ENCODE assay signal across 8 mouse cellular contexts in genomic region chr15:80977620-80978334, GRCm38 (mm10). TPM values are rescaled to one million over a fixed set of nuclear protein-coding genes. Genes with fewer than 3 reads are reported as not detected.
DNase-seq lines count a peak whose midpoint lies in the region; ATAC-seq lines count a peak whose summit lies in the region.

Gene Sgsm3 (plus strand): TSS chr15:80977765.

- H3K4me2 ChIP-seq in hindbrain, embryonic 11.5 days (replicated peaks; ENCODE audit: low read depth, low read length) = peak within 1 kb of the TSS; percentile 88

- H3K27me3 ChIP-seq in hindbrain, embryonic 11.5 days (ENCODE audit: control insufficient read depth, insufficient read depth, low read length) = no peaks in the 10 kb centered on the region

- no peaks in the 10 kb centered on the region for H3K9me3 ChIP-seq in hindbrain, embryonic 11.5 days (ENCODE audit: control insufficient read depth, low read length)

- DNase-seq in MN1 (ENCODE audit: low spot score) = peak; percentile 95
- DNase-seq in cerebellum, adult 9-10 months = peak; percentile 90
- peak; percentile 55 to 88 for DNase-seq in frontal cortex, adult 2 months (ENCODE audit: extremely low spot score in 1 of 2, low spot score in 1 of 2)
- peak; percentile 92 for DNase-seq in hindbrain, embryonic 11.5 days (ENCODE audit: low spot score)
- peak; percentile 82 to 90 for DNase-seq in layer of hippocampus, postnatal 10 days (ENCODE audit: low spot score in 2 of 2)
- DNase-seq in lung, postnatal 10 days = peak; percentile 89
- peak; percentile 86 for DNase-seq in ovary, postnatal 36 days (ENCODE audit: low spot score)
- DNase-seq in thymus, postnatal 25 days = peak; percentile 86

- H3K9ac ChIP-seq in hindbrain, embryonic 11.5 days (ENCODE audit: low read depth, low read length) = peak within 1 kb of the TSS; percentile 62; the same call in 1 of the 2 replicates

- ATAC-seq in hindbrain, embryonic 11.5 days (ENCODE audit: low FRiP score) = peak; percentile 87

- H3K4me3 ChIP-seq in hindbrain, embryonic 11.5 days (ENCODE audit: low read depth, low read length) = peak within 1 kb of the TSS; percentile 88

- H3K36me3 ChIP-seq in hindbrain, embryonic 11.5 days (ENCODE audit: control insufficient read depth, insufficient read depth, low read length) = no peaks in the 10 kb centered on the region

- no peaks in the 10 kb centered on the region for H3K4me1 ChIP-seq in hindbrain, embryonic 11.5 days (replicated peaks; ENCODE audit: control insufficient read depth, insufficient read depth, low read length)

- no peak within 1 kb of the TSS for H3K27ac ChIP-seq in hindbrain, embryonic 11.5 days (ENCODE audit: low read depth, low read length)

- under 1% methylated on average over 66 of the region's 67 CpGs for WGBS in hindbrain, embryonic 11.5 days

RNA-seq across cellular contexts. Expression of gene Sgsm3, which starts in this region (rescaled TPM):
- 83.4 and 95.6 TPM in 2 replicates for polyA plus RNA-seq in frontal cortex, adult 2 months (2012; rRNA removed)
- polyA plus RNA-seq in hindbrain, embryonic 11.5 days (2014; fragmentation: Nextera tagmentation; extraction: Ambion mirVana) = 17.4 and 26.5 TPM in 2 replicates
- 10 to 100 TPM; 77.7 to 91.6 TPM for total RNA-seq in layer of hippocampus, postnatal 10 days (2021)
